Mouse (Mus musculus): ENCODE results near the gene Runx3.

DNA sequence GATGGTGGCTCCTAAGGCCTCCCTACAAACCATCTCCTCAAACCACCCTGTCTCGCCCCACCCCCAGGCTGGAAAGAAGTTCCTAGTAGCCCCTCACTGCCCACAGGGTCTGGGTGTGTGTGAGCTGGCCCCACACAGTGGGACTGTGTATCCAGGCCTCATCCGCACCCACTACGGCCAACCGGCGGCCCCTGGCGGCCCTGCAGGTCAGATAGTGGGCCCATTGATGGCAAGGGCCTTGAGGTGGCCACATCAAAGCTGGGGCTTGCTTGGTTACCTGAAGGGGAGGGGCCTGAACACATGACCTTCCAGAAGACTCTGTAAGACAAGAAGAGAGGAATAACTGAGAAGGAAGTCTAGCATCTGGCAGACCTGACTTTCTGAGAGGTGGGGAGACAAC is 4.3 kb downstream of the Runx3 start:
- TF ChIP-seq CTCF (IDR thresholded peaks at IDR 0.05; ENCODE audit: extremely low read depth, insufficient read depth, insufficient read length, insufficient replicate concordance) (no peak), POLR2A (IDR thresholded peaks at IDR 0.05; ENCODE audit: low read depth, low read length) (no peak)
